Mouse (Mus musculus) heart, embryonic 14.5 days (tissue): ENCODE data around the gene Rnf38. TPM values are rescaled to one million over a fixed set of nuclear protein-coding genes. Genes with fewer than 3 reads are reported as not detected.

Experiments
- ATAC-seq: fragments of 200-750 bp; cut with Nextera tagmentation; 2 replicates; pipeline ENCODE4 v1.8.0; 2017; ENCODE audit warnings: low read depth, moderate TSS enrichment; ENCODE audit not compliant: insufficient number of reproducible peaks, insufficient read depth, low FRiP score
- H3K27ac ChIP-seq, 2 experiments: fragments of 200-500 bp in 1 of 2; fragments of 300-500 bp in 1 of 2; sonication (generic) in 1 of 2; replicated peaks in 1 of 2; 2 replicates each; pipeline ENCODE4 v1.5.1; 2012 to 2014; ENCODE audit warnings: low read depth in 2 of 2, low read length in 2 of 2, control low read depth in 1 of 2, mild to moderate bottlenecking in 1 of 2, mixed read lengths in 1 of 2; ENCODE audit not compliant: control insufficient read depth in 1 of 2, insufficient read depth in 1 of 2
- H3K27me3 ChIP-seq: fragments of 300-500 bp; sonication (generic); 2 replicates; pipeline ENCODE4 v1.6.1; 2014; ENCODE audit warnings: mild to moderate bottlenecking, low read length, control low read depth; ENCODE audit not compliant: control insufficient read depth, insufficient read depth
- H3K36me3 ChIP-seq: fragments of 300-500 bp; sonication (generic); 2 replicates; pipeline ENCODE4 v1.6.1; 2014; ENCODE audit warnings: mild to moderate bottlenecking, control low read depth, low read length, mixed read lengths; ENCODE audit not compliant: control insufficient read depth, insufficient read depth
- H3K4me1 ChIP-seq, 2 experiments: fragments of 200-500 bp in 1 of 2; fragments of 300-500 bp in 1 of 2; sonication (generic) in 1 of 2; 2 replicates each; pipeline ENCODE4 v1.6.1; 2012 to 2014; ENCODE audit warnings: low read length in 2 of 2, control low read depth in 1 of 2, mixed read lengths in 1 of 2; ENCODE audit not compliant: control insufficient read depth in 2 of 2, insufficient read depth in 2 of 2
- H3K4me2 ChIP-seq: fragments of 300-500 bp; sonication (generic); 2 replicates; pipeline ENCODE4 v1.6.1; 2014; ENCODE audit warnings: mild to moderate bottlenecking, low read length
- H3K4me3 ChIP-seq, 2 experiments: fragments of 200-500 bp in 1 of 2; fragments of 300-500 bp in 1 of 2; sonication (generic) in 1 of 2; 2 replicates each; pipeline ENCODE4 v1.5.1; 2012 to 2014; ENCODE audit warnings: low read length in 2 of 2, mild to moderate bottlenecking in 2 of 2, control low read depth in 1 of 2, low read depth in 1 of 2, moderate library complexity in 1 of 2; ENCODE audit not compliant: control insufficient read depth in 1 of 2, insufficient read depth in 1 of 2
- H3K9ac ChIP-seq: fragments of 300-500 bp; sonication (generic); 2 replicates; pipeline ENCODE4 v1.6.1; 2014; ENCODE audit warnings: mild to moderate bottlenecking, low read length
- H3K9me3 ChIP-seq: fragments of 300-500 bp; sonication (generic); 2 replicates; pipeline ENCODE4 v1.6.1; 2016; ENCODE audit warnings: low read length, control low read depth; ENCODE audit not compliant: control insufficient read depth
- WGBS: fragments of 180-500 bp; shearing (Covaris S2); extraction: QIAGEN DNeasy Blood & Tissue Kit; methylation state at CpG from one replicate; pipeline ENCODE4 v1.1.7; 2014; 5-methylcytosine and 5-hydroxymethylcytosine counted together
- polyA plus RNA-seq: library from polyadenylated mRNA; unstranded; fragments of >200 nt; fragmentation: Nextera tagmentation; extraction: Ambion mirVana; gene quantifications from 2 replicates; pipeline ENCODE4 v1.2.1, GENCODE M21; 2014

Gene Rnf38
- polyA plus RNA-seq, 1 experiment from 2014 or later: 24.3 TPM

- Histone ChIP-seq H3K9ac (no peak overlapping the region), H3K36me3 (no peaks in the 10 kb centered on the region), H3K27ac (no peak overlapping the region), H3K27me3 (no peaks in the 10 kb centered on the region), H3K4me3 (no peak overlapping the region), H3K4me1 (peaks cover 7 to 30% of the 10 kb centered on the region in 2 experiments), H3K9me3 (no peaks in the 10 kb centered on the region), H3K4me2 (no peak overlapping the region)
- WGBS: 88% methylated on average over 8 of the region's 8 CpGs
- no peak for ATAC-seq
Observed at GRCm38 (mm10) chr4:44103620-44104019, 130.0 kb downstream of the Rnf38 start.

GRCm38 (mm10) chr4:44097576-44098335 lies 135.8 kb downstream of the Rnf38 start:
- H3K27ac ChIP-seq: no peak overlapping the region
- 37% methylated on average over 11 of the region's 11 CpGs for WGBS
- ATAC-seq: no peak
- H3K4me1 ChIP-seq: peaks cover 0 to 4% of the 10 kb centered on the region in 2 experiments; a peak in 2 of 4 replicates
- H3K27me3 ChIP-seq: no peaks in the 10 kb centered on the region
- no peak overlapping the region for H3K9ac ChIP-seq
- H3K4me2 ChIP-seq: no peak overlapping the region
- H3K36me3 ChIP-seq: no peaks in the 10 kb centered on the region
- H3K4me3 ChIP-seq: no peak overlapping the region
- H3K9me3 ChIP-seq: no peaks in the 10 kb centered on the region

GRCm38 (mm10) chr4:44094475-44094874 lies 139.1 kb downstream of the Rnf38 start:
- Histone ChIP-seq H3K27me3 (no peaks in the 10 kb centered on the region), H3K27ac (no peak overlapping the region), H3K4me2 (no peak overlapping the region), H3K9me3 (no peaks in the 10 kb centered on the region), H3K36me3 (no peaks in the 10 kb centered on the region), H3K4me3 (no peak overlapping the region), H3K4me1 (peaks cover 0 to 4% of the 10 kb centered on the region in 2 experiments; a peak in 2 of 4 replicates), H3K9ac (no peak overlapping the region)
- no peak for ATAC-seq
- WGBS: 84% methylated on average over 4 of the region's 4 CpGs

GRCm38 (mm10) chr4:44092359-44092758 lies 141.2 kb downstream of the Rnf38 start:
- no peak overlapping the region for H3K9ac ChIP-seq
- H3K27ac ChIP-seq: no peak overlapping the region
- no peak for ATAC-seq
- no peaks in the 10 kb centered on the region; a peak in 1 of 4 replicates for H3K4me1 ChIP-seq
- no peaks in the 10 kb centered on the region for H3K36me3 ChIP-seq
- no peak overlapping the region for H3K4me2 ChIP-seq
- H3K4me3 ChIP-seq: no peak overlapping the region
- WGBS: 52% methylated on average over 10 of the region's 11 CpGs
- H3K9me3 ChIP-seq: no peaks in the 10 kb centered on the region
- H3K27me3 ChIP-seq: no peaks in the 10 kb centered on the region

GRCm38 (mm10) chr4:44085566-44085965 lies 148.0 kb downstream of the Rnf38 start:
- no peaks in the 10 kb centered on the region for H3K9me3 ChIP-seq
- ATAC-seq: no peak
- no peak overlapping the region for H3K4me2 ChIP-seq
- H3K27me3 ChIP-seq: no peaks in the 10 kb centered on the region
- no peaks in the 10 kb centered on the region for H3K36me3 ChIP-seq
- peaks cover 0 to 3% of the 10 kb centered on the region in 2 experiments; a peak in 1 of 4 replicates for H3K4me1 ChIP-seq
- H3K27ac ChIP-seq: no peak overlapping the region
- H3K9ac ChIP-seq: no peak overlapping the region
- H3K4me3 ChIP-seq: no peak overlapping the region
- WGBS: 91% methylated on average over 3 of the region's 3 CpGs

- 81% methylated on average over 13 of the region's 13 CpGs for WGBS
- ATAC-seq: no peak
- Histone ChIP-seq H3K4me2 (no peak overlapping the region), H3K36me3 (no peaks in the 10 kb centered on the region), H3K4me1 (peaks cover 0 to 3% of the 10 kb centered on the region in 2 experiments; a peak in 1 of 4 replicates), H3K9ac (no peak overlapping the region), H3K9me3 (no peaks in the 10 kb centered on the region), H3K4me3 (no peak overlapping the region), H3K27me3 (no peaks in the 10 kb centered on the region), H3K27ac (no peak overlapping the region)
Observed at GRCm38 (mm10) chr4:44084602-44085325, 148.8 kb downstream of the Rnf38 start.

GRCm38 (mm10) chr4:44083945-44084344 lies 149.6 kb downstream of the Rnf38 start, which contains the start of gene Gne:
Gene Gne, minus strand, starts transcription at chr4:44084177.
- H3K9ac ChIP-seq: no peak within 1 kb of the TSS
- no peak within 1 kb of the TSS for H3K4me3 ChIP-seq
- H3K27me3 ChIP-seq: no peaks in the 10 kb centered on the region
- ATAC-seq: peak; percentile 68; the same call in 1 of the 2 replicates
- no peaks in the 10 kb centered on the region for H3K9me3 ChIP-seq
- H3K27ac ChIP-seq: 0 out of 4 replicates have a peak within 1 kb of the TSS, but pooled peaks of 1 of the 2 experiments have one; percentile 9
- H3K4me1 ChIP-seq: peaks cover 0 to 3% of the 10 kb centered on the region in 2 experiments; a peak in 1 of 4 replicates
- H3K4me2 ChIP-seq: 0 out of 2 replicates have a peak within 1 kb of the TSS, but pooled peaks have one; percentile 21
- H3K36me3 ChIP-seq: no peaks in the 10 kb centered on the region
- 17% methylated on average over 11 of the region's 11 CpGs for WGBS
